ENCODE assay signal across 22 mouse cellular contexts in the genomic region with DNA sequence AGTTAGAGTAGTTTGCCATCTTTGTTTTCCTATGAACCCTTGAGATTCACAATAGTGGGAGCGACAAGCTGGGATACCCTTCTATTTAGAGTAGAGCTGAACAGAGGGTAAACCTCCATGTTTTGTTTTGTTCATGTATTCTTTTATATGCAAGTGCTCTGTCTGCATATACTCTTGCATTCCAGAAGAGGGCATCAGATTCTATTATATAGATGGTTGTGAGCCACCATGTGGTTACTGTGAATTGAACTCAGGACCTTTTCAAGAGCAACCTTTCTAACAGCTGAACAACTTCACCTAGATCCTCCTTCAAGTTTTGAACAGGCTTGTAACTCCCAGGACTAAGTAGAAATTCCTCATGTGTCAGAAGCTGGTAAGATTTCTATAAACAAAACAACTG. TPM values are rescaled to one million over a fixed set of nuclear protein-coding genes. Genes with fewer than 3 reads are reported as not detected.
DNase-seq lines count a peak whose midpoint lies in the region; ATAC-seq and TF ChIP-seq lines count a peak whose summit lies in the region.
"Had no signal": no experiment of that assay in that cellular context is flagged by ENCODE, and none has a peak within 500 bp of the region (broad histone marks: within the 10 kb centered on the region; RNA-seq: fewer than 3 reads in every experiment).

No protein-coding gene starts in this region.

- no peak overlapping the region for H3K9ac ChIP-seq in hindbrain, postnatal 0 days (replicated peaks; ENCODE audit: low read length)
- no peak overlapping the region for H3K9ac ChIP-seq in hindbrain, embryonic 16.5 days (ENCODE audit: low read depth, low read length)
- no peak overlapping the region for H3K9ac ChIP-seq in lung, postnatal 0 days (replicated peaks; ENCODE audit: low read depth)
- H3K9ac ChIP-seq: heart, embryonic 15.5 days; lung, embryonic 15.5 days had no signal

- 92% methylated on average over 1 of the region's 1 CpGs for WGBS in hindbrain, postnatal 0 days
- WGBS in hindbrain, embryonic 16.5 days: 79% methylated on average over 1 of the region's 1 CpGs
- 90% methylated on average over 1 of the region's 1 CpGs for WGBS in lung, postnatal 0 days

- no peaks in the 10 kb centered on the region for H3K27me3 ChIP-seq in hindbrain, postnatal 0 days (ENCODE audit: insufficient read depth, low read length)
- H3K27me3 ChIP-seq in hindbrain, embryonic 16.5 days (replicated peaks; ENCODE audit: control insufficient read depth, insufficient read depth, low read length): no peaks in the 10 kb centered on the region
- no peaks in the 10 kb centered on the region for H3K27me3 ChIP-seq in lung, postnatal 0 days (replicated peaks; ENCODE audit: insufficient read depth, low read length)
- H3K27me3 ChIP-seq: heart, embryonic 15.5 days; lung, embryonic 15.5 days; megakaryocyte, embryonic 14.5 days had no signal

- TF ChIP-seq CTCF in hindbrain, postnatal 0 days (IDR thresholded peaks at IDR 0.05; ENCODE audit: low read depth): peak; percentile 42
- TF ChIP-seq CTCF in lung, postnatal 0 days (IDR thresholded peaks at IDR 0.05): peak; percentile 45

- H3K27ac ChIP-seq in hindbrain, postnatal 0 days: no peak overlapping the region
- H3K27ac ChIP-seq in hindbrain, embryonic 16.5 days (ENCODE audit: low read depth, low read length): no peak overlapping the region
- no peak overlapping the region for H3K27ac ChIP-seq in lung, postnatal 0 days (ENCODE audit: low read length)
- H3K27ac ChIP-seq: heart, embryonic 15.5 days; lung, embryonic 15.5 days had no signal

- no peak overlapping the region for H3K4me3 ChIP-seq in hindbrain, postnatal 0 days (ENCODE audit: low read length)
- H3K4me3 ChIP-seq in hindbrain, embryonic 16.5 days (ENCODE audit: low read length): no peak overlapping the region
- no peak overlapping the region for H3K4me3 ChIP-seq in lung, postnatal 0 days (ENCODE audit: low read depth, low read length)
- H3K4me3 ChIP-seq: heart, embryonic 15.5 days; lung, embryonic 15.5 days; megakaryocyte, embryonic 14.5 days had no signal

- H3K4me2 ChIP-seq in hindbrain, postnatal 0 days (ENCODE audit: low read depth, low read length): no peak overlapping the region
- H3K4me2 ChIP-seq in hindbrain, embryonic 16.5 days (ENCODE audit: low read length): no peak overlapping the region
- no peak overlapping the region for H3K4me2 ChIP-seq in lung, postnatal 0 days (replicated peaks; ENCODE audit: low read depth, low read length)
- H3K4me2 ChIP-seq: heart, embryonic 15.5 days; lung, embryonic 15.5 days had no signal

- no peak for TF ChIP-seq EP300 in lung, postnatal 0 days (IDR thresholded peaks at IDR 0.05)

- H3K36me3 ChIP-seq in hindbrain, postnatal 0 days (ENCODE audit: insufficient read depth, low read length): peaks cover 18% of the 10 kb centered on the region
- peaks cover 26% of the 10 kb centered on the region; the same call in 1 of the 2 replicates for H3K36me3 ChIP-seq in hindbrain, embryonic 16.5 days (ENCODE audit: control insufficient read depth, insufficient read depth, low read length)
- peaks cover 24% of the 10 kb centered on the region; the same call in 1 of the 2 replicates for H3K36me3 ChIP-seq in lung, postnatal 0 days (ENCODE audit: insufficient read depth, low read length)

- no peaks in the 10 kb centered on the region for H3K9me3 ChIP-seq in hindbrain, postnatal 0 days (ENCODE audit: low read length)
- H3K9me3 ChIP-seq in hindbrain, embryonic 16.5 days (ENCODE audit: control insufficient read depth, low read length): no peaks in the 10 kb centered on the region
- no peaks in the 10 kb centered on the region for H3K9me3 ChIP-seq in lung, postnatal 0 days (ENCODE audit: low read length)
- H3K9me3 ChIP-seq: heart, embryonic 15.5 days; lung, embryonic 15.5 days; megakaryocyte, embryonic 14.5 days had no signal

- H3K4me1 ChIP-seq in hindbrain, postnatal 0 days (ENCODE audit: insufficient read depth, low read length): no peaks in the 10 kb centered on the region
- no peaks in the 10 kb centered on the region for H3K4me1 ChIP-seq in hindbrain, embryonic 16.5 days (ENCODE audit: control insufficient read depth, insufficient read depth, low read depth, low read length)
- no peaks in the 10 kb centered on the region for H3K4me1 ChIP-seq in lung, postnatal 0 days (ENCODE audit: insufficient read depth, low read depth, low read length)
- H3K4me1 ChIP-seq: lung, embryonic 15.5 days; megakaryocyte, embryonic 14.5 days had no signal

- no peak for ATAC-seq in hindbrain, postnatal 0 days
- no peak for ATAC-seq in hindbrain, embryonic 16.5 days
- ATAC-seq in lung, postnatal 0 days: no peak
- ATAC-seq in megakaryocyte-erythroid progenitor cell, adult 5-6 weeks (replicated peaks; ENCODE audit: low FRiP score, low TSS enrichment, poor library complexity, severe bottlenecking): 0 out of 2 replicates have a peak, but pooled peaks have one; percentile 54

- DNase-seq in hindbrain, postnatal 0 days (ENCODE audit: low spot score): peak; percentile 17
- DNase-seq in lung, postnatal 0 days (ENCODE audit: low spot score): no peak
- no peak for DNase-seq in lung, postnatal 10 days
- DNase-seq in ES-CJ7 (ENCODE audit: low read depth, low spot score): peak; percentile 21
- no peak for DNase-seq in urinary bladder, postnatal 4 days (ENCODE audit: low spot score in 2 of 2)
- no peak for DNase-seq in embryo, embryonic 9.5 days (ENCODE audit: extremely low spot score)
- DNase-seq: adrenal gland, postnatal 10 days; cerebellum, adult 2 months; kidney, adult 11 months; kidney, postnatal 25 days; thymus, postnatal 36 days had no signal

RNA-seq across cellular contexts. Expression of gene Strip1, which starts 27.5 kb away (rescaled TPM):
- 133 and 135 TPM in 2 replicates for total RNA-seq in hindbrain, postnatal 0 days (2014; rRNA removed)
- 98.2 and 98.7 TPM in 2 replicates for polyA plus RNA-seq in hindbrain, postnatal 0 days (2015; fragmentation: Nextera tagmentation; extraction: Ambion mirVana)
- 131 and 139 TPM in 2 replicates for polyA plus RNA-seq in hindbrain, embryonic 16.5 days (2015; fragmentation: Nextera tagmentation; extraction: Ambion mirVana)
- polyA plus RNA-seq in lung, postnatal 0 days (2015; fragmentation: Nextera tagmentation; extraction: Ambion mirVana): 24.9 and 26.9 TPM in 2 replicates
- total RNA-seq in megakaryocyte-erythroid progenitor cell, adult 5-6 weeks (2014; fragmentation: Nextera tagmentation): 19.9 and 20.5 TPM in 2 replicates
- total RNA-seq in megakaryocyte-erythroid progenitor cell, adult 5-6 weeks (2017): 16.9 and 22.6 TPM in 2 replicates

RNA-seq across cellular contexts. Expression of gene Gm10961, which starts 27.9 kb away (rescaled TPM):
- total RNA-seq in hindbrain, postnatal 0 days (2014; rRNA removed): not detected in 2 replicates
- polyA plus RNA-seq in hindbrain, postnatal 0 days (2015; fragmentation: Nextera tagmentation; extraction: Ambion mirVana): not detected in 2 replicates
- not detected in 2 replicates for polyA plus RNA-seq in hindbrain, embryonic 16.5 days (2015; fragmentation: Nextera tagmentation; extraction: Ambion mirVana)
- polyA plus RNA-seq in lung, postnatal 0 days (2015; fragmentation: Nextera tagmentation; extraction: Ambion mirVana): not detected in 2 replicates
- not detected in 2 replicates for total RNA-seq in megakaryocyte-erythroid progenitor cell, adult 5-6 weeks (2014; fragmentation: Nextera tagmentation)
- not detected in 2 replicates for total RNA-seq in megakaryocyte-erythroid progenitor cell, adult 5-6 weeks (2017)
- total RNA-seq: adrenal gland, postnatal 10 days; ES-E14; gastrocnemius, postnatal 4 days; layer of hippocampus, postnatal 10 days had no signal
- polyA plus RNA-seq: cerebellum, adult 2 months; heart, embryonic 15.5 days; hindbrain, embryonic 11.5 days; limb, embryonic 11.5 days; lung, embryonic 15.5 days; spleen, adult 2 months had no signal

RNA-seq across cellular contexts. Expression of gene Ahcyl1, which starts 37.4 kb away (rescaled TPM):
- 54.2 and 55.3 TPM in 2 replicates for total RNA-seq in hindbrain, postnatal 0 days (2014; rRNA removed)
- polyA plus RNA-seq in hindbrain, postnatal 0 days (2015; fragmentation: Nextera tagmentation; extraction: Ambion mirVana): 122 and 132 TPM in 2 replicates
- polyA plus RNA-seq in hindbrain, embryonic 16.5 days (2015; fragmentation: Nextera tagmentation; extraction: Ambion mirVana): 116 and 117 TPM in 2 replicates
- 37.1 and 39.3 TPM in 2 replicates for polyA plus RNA-seq in lung, postnatal 0 days (2015; fragmentation: Nextera tagmentation; extraction: Ambion mirVana)
- 58.1 and 88.6 TPM in 2 replicates for total RNA-seq in megakaryocyte-erythroid progenitor cell, adult 5-6 weeks (2014; fragmentation: Nextera tagmentation)
- 52.7 and 62.7 TPM in 2 replicates for total RNA-seq in megakaryocyte-erythroid progenitor cell, adult 5-6 weeks (2017)

Comparison
In these comparisons a context has a peak if more than half of its experiments do, and no peak if none do; other contexts are left out.
1. DNase-seq: peak in hindbrain, postnatal 0 days (single experiment) and ES-CJ7 (single experiment); none in lung, postnatal 0 days (single experiment), lung, postnatal 10 days (single experiment), urinary bladder, postnatal 4 days (0 of 2) and embryo, embryonic 9.5 days (single experiment).